ENCODE assay signal across 24 mouse cellular contexts in genomic region chr2:20928454-20928853, GRCm38 (mm10).
"Had no signal": no experiment of that assay in that cellular context is flagged by ENCODE, and none has a peak within 500 bp of the region (broad histone marks: within the 10 kb centered on the region; RNA-seq: fewer than 3 reads in every experiment).

No protein-coding gene starts in this region.

- H3K9ac ChIP-seq: heart, embryonic 13.5 days; heart, embryonic 15.5 days; hindbrain, embryonic 13.5 days; hindbrain, embryonic 15.5 days; kidney, embryonic 15.5 days; limb, embryonic 13.5 days; limb, embryonic 15.5 days; liver, embryonic 12.5 days; liver, embryonic 14.5 days had no signal

- H3K27ac ChIP-seq: heart, adult 2 months; heart, embryonic 13.5 days; heart, embryonic 15.5 days; hindbrain, embryonic 13.5 days; hindbrain, embryonic 15.5 days; hindbrain, postnatal 0 days; kidney, embryonic 15.5 days; kidney, postnatal 0 days; limb, embryonic 13.5 days; limb, embryonic 15.5 days; liver, embryonic 12.5 days; liver, embryonic 14.5 days had no signal

- H3K4me1 ChIP-seq: hindbrain, embryonic 15.5 days; kidney, embryonic 15.5 days; limb, embryonic 13.5 days; limb, embryonic 15.5 days had no signal

- H3K27me3 ChIP-seq: heart, embryonic 13.5 days; heart, embryonic 15.5 days; hindbrain, embryonic 13.5 days; hindbrain, embryonic 15.5 days; kidney, embryonic 15.5 days; limb, embryonic 13.5 days; limb, embryonic 15.5 days; liver, embryonic 12.5 days had no signal

- H3K36me3 ChIP-seq: heart, embryonic 15.5 days; hindbrain, embryonic 13.5 days; hindbrain, embryonic 15.5 days; kidney, embryonic 15.5 days; limb, embryonic 13.5 days; limb, embryonic 15.5 days had no signal

- DNase-seq: gastrocnemius, postnatal 14 days; gastrocnemius, postnatal 36 days; heart, adult 2 months; heart, postnatal 14 days; heart, postnatal 36 days; kidney, adult 11 months; kidney, adult 2 months; kidney, adult 9 months; kidney, postnatal 14 days; kidney, postnatal 36 days; layer of hippocampus, adult 9-11 months; left cerebral cortex, postnatal 4 days had no signal

- ATAC-seq: hindbrain, postnatal 0 days; intestine, embryonic 16.5 days; liver, embryonic 12.5 days had no signal

- H3K4me3 ChIP-seq: heart, adult 2 months; heart, embryonic 13.5 days; heart, embryonic 15.5 days; hindbrain, embryonic 13.5 days; hindbrain, embryonic 15.5 days; kidney, embryonic 15.5 days; limb, embryonic 13.5 days; limb, embryonic 15.5 days; liver, embryonic 12.5 days had no signal

- H3K9me3 ChIP-seq: heart, embryonic 13.5 days; heart, embryonic 15.5 days; hindbrain, embryonic 13.5 days; hindbrain, embryonic 15.5 days; kidney, embryonic 15.5 days; limb, embryonic 13.5 days; limb, embryonic 15.5 days; liver, embryonic 12.5 days had no signal
